Mouse (Mus musculus) adrenal gland, adult (tissue): ENCODE results near the gene Cfhr2.
"Not testable (repeated sequence)": the region's sequence is repeated elsewhere in the genome, so short reads cannot be mapped to it uniquely, and the experiment has no call there.

Source experiments
- DNase-seq, 2 experiments: peaks; one replicate each; pipeline ENCODE4 v3.0.0; 2022 to 2023; ENCODE audit warnings: low spot score in 1 of 2; ENCODE audit not compliant: inconsistent age in 2 of 2

The Cfhr2 gene

GRCm38 (mm10) chr1:139858548-139858947 is at the start of gene Cfhr2:
Gene Cfhr2, minus strand, starts transcription at chr1:139858702.
- DNase-seq = no peak

- no peak for DNase-seq
Observed at GRCm38 (mm10) chr1:139863751-139864150, 5.2 kb upstream of the Cfhr2 start.

GRCm38 (mm10) chr1:139860176-139860575 is 1.7 kb upstream of the Cfhr2 start:
- no peak for DNase-seq

- no peak for DNase-seq
Observed at GRCm38 (mm10) chr1:139839699-139840098, 18.8 kb downstream of the Cfhr2 start.

GRCm38 (mm10) chr1:139839290-139839689 is 19.2 kb downstream of the Cfhr2 start:
- no peak for DNase-seq

- no peak for DNase-seq
Observed at GRCm38 (mm10) chr1:139808594-139808993, 49.9 kb downstream of the Cfhr2 start.

- no peak for DNase-seq
Observed at GRCm38 (mm10) chr1:139781143-139781542, 77.4 kb downstream of the Cfhr2 start, which contains the start of gene Gm4788. Gene Gm4788, minus strand, starts transcription at chr1:139781243.

- DNase-seq = not testable (repeated sequence)
Observed at GRCm38 (mm10) chr1:139769913-139770312, 88.6 kb downstream of the Cfhr2 start.
